Mouse (Mus musculus) kidney, postnatal 0 days (tissue): ENCODE data around the gene Dnajc17. TPM values are rescaled to one million over a fixed set of nuclear protein-coding genes. Genes with fewer than 3 reads are reported as not detected.

Experiments
- ATAC-seq: fragments of 200-750 bp; cut with Nextera tagmentation; replicated peaks from 2 replicates; pipeline ENCODE4 v1.8.0; 2017; ENCODE audit warnings: low read depth, moderate number of reproducible peaks, moderate TSS enrichment, moderate library complexity; ENCODE audit not compliant: low FRiP score
- DNase-seq: peaks from one replicate; pipeline ENCODE4 v3.0.0-alpha.2; 2016; ENCODE audit warnings: low spot score
- H3K27ac ChIP-seq: fragments of 300-500 bp; sonication (generic); 2 replicates; pipeline ENCODE4 v1.5.1; 2014; ENCODE audit warnings: mild to moderate bottlenecking
- H3K27me3 ChIP-seq: fragments of 300-500 bp; sonication (generic); 2 replicates; pipeline ENCODE4 v1.6.1; 2014; ENCODE audit warnings: low read length, mixed read lengths; ENCODE audit not compliant: insufficient read depth
- H3K36me3 ChIP-seq: fragments of 300-500 bp; sonication (generic); 2 replicates; pipeline ENCODE4 v1.6.1; 2014; ENCODE audit warnings: low read length, mixed read lengths; ENCODE audit not compliant: insufficient read depth
- H3K4me1 ChIP-seq: fragments of 300-500 bp; sonication (generic); replicated peaks from 2 replicates; pipeline ENCODE4 v1.6.1; 2014; ENCODE audit warnings: antibody characterized with exemption, low read length, mixed read lengths; ENCODE audit not compliant: insufficient read depth
- H3K4me2 ChIP-seq: fragments of 300-500 bp; sonication (generic); 2 replicates; pipeline ENCODE4 v1.6.1; 2014; ENCODE audit warnings: mild to moderate bottlenecking, low read length, moderate library complexity, mixed read lengths
- H3K4me3 ChIP-seq: fragments of 300-500 bp; sonication (generic); replicated peaks from 2 replicates; pipeline ENCODE4 v1.5.1; 2014; ENCODE audit warnings: low read depth, low read length
- H3K9ac ChIP-seq: fragments of 300-500 bp; sonication (generic); 2 replicates; pipeline ENCODE4 v1.6.1; 2014; ENCODE audit warnings: low read depth, low read length
- H3K9me3 ChIP-seq: fragments of 300-500 bp; sonication (generic); replicated peaks from 2 replicates; pipeline ENCODE4 v1.6.1; 2016; ENCODE audit warnings: low read length, inconsistent platforms, mixed read lengths
- CTCF ChIP-seq: IDR thresholded peaks from 2 replicates; pipeline ENCODE4 v1.5.1; 2016; ENCODE audit warnings: antibody characterized with exemption, low read depth, mild to moderate bottlenecking, moderate library complexity
- WGBS: fragments of 180-500 bp; shearing (Covaris S2); extraction: QIAGEN DNeasy Blood & Tissue Kit; methylation state at CpG from one replicate; pipeline ENCODE4 v1.1.7; 2014; 5-methylcytosine and 5-hydroxymethylcytosine counted together
- polyA plus RNA-seq: library from polyadenylated mRNA; unstranded; fragments of >200 nt; fragmentation: Nextera tagmentation; extraction: Ambion mirVana; gene quantifications from 2 replicates; pipeline ENCODE4 v1.2.1, GENCODE M21; 2015

Dnajc17 gene
- polyA plus RNA-seq, 1 experiment from 2014 or later = 15.1 TPM

DNA sequence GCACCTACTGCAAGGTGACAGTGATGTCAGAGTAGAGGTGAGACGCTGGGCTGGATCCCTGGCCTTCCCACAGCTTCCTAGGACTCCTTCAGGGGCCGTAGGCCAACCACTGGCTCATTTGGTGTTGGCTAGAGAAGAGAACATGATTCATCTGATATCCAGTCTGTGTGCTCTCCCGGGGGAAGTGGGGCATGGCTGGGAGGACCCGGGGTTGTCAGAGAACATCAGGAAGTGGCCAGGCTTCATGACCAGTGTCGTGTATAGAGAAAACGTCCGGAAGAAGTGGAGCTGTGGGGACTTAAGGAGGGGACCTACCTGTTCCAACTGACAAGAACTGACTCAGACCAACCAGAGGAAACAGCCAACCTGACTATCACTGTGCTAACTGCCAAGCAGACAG, 36.7 kb upstream of the Dnajc17 start:
- Histone ChIP-seq H3K9ac (no peak overlapping the region), H3K9me3 (no peaks in the 10 kb centered on the region), H3K4me2 (no peak overlapping the region), H3K27me3 (no peaks in the 10 kb centered on the region), H3K4me1 (no peaks in the 10 kb centered on the region), H3K4me3 (no peak overlapping the region), H3K36me3 (no peaks in the 10 kb centered on the region), H3K27ac (no peak overlapping the region)
- WGBS = 66% methylated on average over 7 of the region's 7 CpGs
- ATAC-seq = no peak
- no peak for TF ChIP-seq CTCF
- DNase-seq = no peak

- Histone ChIP-seq H3K36me3 (no peaks in the 10 kb centered on the region), H3K27me3 (0 out of 2 replicates have a peak, but pooled peaks cover 7% of the 10 kb centered on the region), H3K27ac (peak overlapping the region; percentile 50; the same call in 1 of the 2 replicates), H3K4me3 (no peak overlapping the region), H3K9ac (no peak overlapping the region), H3K4me1 (no peaks in the 10 kb centered on the region; the same call in 1 of the 2 replicates), H3K4me2 (no peak overlapping the region), H3K9me3 (no peaks in the 10 kb centered on the region)
- DNase-seq = peak; percentile 22
- TF ChIP-seq CTCF = no peak
- ATAC-seq = peak; percentile 87
- 48% methylated on average over 9 of the region's 9 CpGs for WGBS
These were observed 34.0 kb upstream of the Dnajc17 start for GRCm38 (mm10) chr2:119242548-119242947.

- Histone ChIP-seq H3K4me3 (no peak overlapping the region), H3K9ac (0 out of 2 replicates have a peak overlapping the region, but pooled peaks have one; percentile 8), H3K27ac (no peak overlapping the region), H3K4me1 (peaks cover 6% of the 10 kb centered on the region; the same call in 1 of the 2 replicates), H3K4me2 (no peak overlapping the region), H3K36me3 (no peaks in the 10 kb centered on the region), H3K9me3 (no peaks in the 10 kb centered on the region), H3K27me3 (peaks cover 18% of the 10 kb centered on the region)
- ATAC-seq = no peak
- DNase-seq = no peak
- WGBS = 92% methylated on average over 4 of the region's 4 CpGs
- no peak for TF ChIP-seq CTCF
These were observed 32.2 kb upstream of the Dnajc17 start for GRCm38 (mm10) chr2:119240819-119241186.

DNA sequence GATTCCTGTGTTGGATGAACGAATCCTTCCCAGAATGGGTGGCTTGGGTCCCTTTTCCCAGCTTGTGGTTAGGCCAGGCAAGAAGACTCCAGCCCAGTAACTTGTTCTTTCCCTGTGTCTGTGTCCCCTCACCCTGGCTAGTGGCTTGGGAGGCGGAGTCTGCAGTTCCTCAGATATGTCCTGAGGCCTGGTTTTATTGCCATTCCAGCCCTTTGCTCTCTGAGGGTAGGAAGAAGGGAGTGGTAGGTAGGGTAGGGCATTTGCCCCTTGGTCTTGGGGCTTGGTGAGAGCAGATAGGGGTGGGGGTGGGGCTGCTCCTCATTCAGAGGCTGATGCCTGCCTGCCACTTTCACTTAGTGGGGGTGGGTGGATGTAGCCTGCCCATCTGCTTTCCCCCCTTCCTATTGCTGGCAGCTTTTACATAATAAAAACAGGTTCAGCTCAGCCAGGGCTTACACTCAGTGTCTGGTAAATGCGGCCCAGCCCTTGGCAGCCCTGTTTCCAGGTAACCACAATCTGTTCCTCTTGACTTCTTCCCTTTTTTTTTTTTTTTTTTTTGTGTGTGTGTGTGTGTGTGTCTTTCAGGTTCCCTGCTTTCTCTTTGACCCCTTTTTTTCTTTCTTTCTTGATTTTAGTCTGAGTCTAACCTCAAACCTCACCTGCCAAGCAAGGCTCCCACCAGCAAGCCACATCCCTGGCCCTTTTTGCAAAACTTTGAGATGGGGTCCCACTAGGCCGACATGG, 31.7 kb upstream of the Dnajc17 start:
- H3K4me3 ChIP-seq = no peak overlapping the region
- no peak overlapping the region for H3K9ac ChIP-seq
- TF ChIP-seq CTCF = no peak
- H3K27ac ChIP-seq = no peak overlapping the region
- H3K4me1 ChIP-seq = peaks cover 6% of the 10 kb centered on the region; the same call in 1 of the 2 replicates
- ATAC-seq (no peak), DNase-seq (no peak)
- peaks cover 18% of the 10 kb centered on the region for H3K27me3 ChIP-seq
- H3K9me3 ChIP-seq = no peaks in the 10 kb centered on the region
- WGBS = 59% methylated on average over 4 of the region's 4 CpGs
- peak overlapping the region; percentile 0; the same call in 1 of the 2 replicates for H3K4me2 ChIP-seq
- H3K36me3 ChIP-seq = no peaks in the 10 kb centered on the region

DNA sequence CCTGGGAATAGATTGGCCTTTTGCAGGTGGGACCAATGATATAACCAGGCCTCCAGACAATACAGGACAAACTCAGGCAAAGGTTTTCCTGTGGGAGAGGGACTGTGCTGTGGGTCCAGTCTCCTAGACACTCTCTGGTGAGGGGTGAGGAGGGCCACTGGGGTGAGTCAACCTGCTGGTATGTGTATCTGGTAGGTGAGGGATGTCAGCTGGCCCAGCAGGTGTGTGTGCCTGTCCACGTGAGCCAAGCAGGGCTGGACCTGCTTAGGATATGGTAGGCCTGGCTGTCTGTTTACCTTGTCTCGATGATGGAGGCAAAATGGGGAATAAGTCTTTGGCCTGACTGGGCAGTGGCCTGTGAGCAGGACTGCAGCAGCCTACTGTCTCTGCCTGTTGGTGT, 30.1 kb upstream of the Dnajc17 start:
- Histone ChIP-seq H3K4me3 (peak overlapping the region; percentile 57; the same call in 1 of the 2 replicates), H3K4me1 (peaks cover 6% of the 10 kb centered on the region; the same call in 1 of the 2 replicates), H3K9me3 (no peaks in the 10 kb centered on the region), H3K4me2 (peak overlapping the region; percentile 83), H3K27me3 (peaks cover 18% of the 10 kb centered on the region), H3K27ac (peak overlapping the region; percentile 87; the same call in 1 of the 2 replicates), H3K9ac (peak overlapping the region; percentile 74; the same call in 1 of the 2 replicates), H3K36me3 (no peaks in the 10 kb centered on the region)
- ATAC-seq = peak; percentile 33
- 80% methylated on average over 2 of the region's 2 CpGs for WGBS
- no peak for DNase-seq
- TF ChIP-seq CTCF = no peak

GRCm38 (mm10) chr2:119237871-119238220, 29.3 kb upstream of the Dnajc17 start:
- peaks cover 18% of the 10 kb centered on the region for H3K27me3 ChIP-seq
- no peaks in the 10 kb centered on the region for H3K9me3 ChIP-seq
- 2% methylated on average over 31 of the region's 31 CpGs for WGBS
- H3K9ac ChIP-seq = peak overlapping the region; percentile 74
- peak; percentile 9 for DNase-seq
- no peak for TF ChIP-seq CTCF
- H3K4me3 ChIP-seq = peak overlapping the region; percentile 57
- H3K36me3 ChIP-seq = no peaks in the 10 kb centered on the region
- H3K4me1 ChIP-seq = peaks cover 6% of the 10 kb centered on the region; the same call in 1 of the 2 replicates
- peak overlapping the region; percentile 83 for H3K4me2 ChIP-seq
- peak overlapping the region; percentile 87 for H3K27ac ChIP-seq
- ATAC-seq = no peak
